Mouse (Mus musculus) C2C12 (cell line): ENCODE measurements around the gene Camk1g.

Experiments used
- CEBPB ChIP-seq: IDR thresholded peaks from one replicate; pipeline ENCODE4 v1.6.1; 2011; ENCODE audit warnings: low read depth, mild to moderate bottlenecking, control low read depth, moderate library complexity
- CTCF ChIP-seq: IDR thresholded peaks from one replicate; pipeline ENCODE4 v1.5.1; 2011; ENCODE audit not compliant: control insufficient read depth, insufficient read depth, insufficient read length
- FOSL1 ChIP-seq: IDR thresholded peaks from one replicate; pipeline ENCODE4 v1.8.0; 2011; ENCODE audit warnings: mild to moderate bottlenecking, low read length; ENCODE audit not compliant: poor library complexity, insufficient read depth, severe bottlenecking
- MAX ChIP-seq: IDR thresholded peaks from one replicate; pipeline ENCODE4 v1.6.1; 2011; ENCODE audit warnings: mild to moderate bottlenecking, control low read depth
- MYOD1 ChIP-seq: IDR thresholded peaks from one replicate; pipeline ENCODE4 v1.6.1; 2011; ENCODE audit warnings: low read depth; ENCODE audit not compliant: control insufficient read depth, insufficient read length
- MYOG ChIP-seq: IDR thresholded peaks from one replicate; pipeline ENCODE4 v1.6.1; 2011; ENCODE audit not compliant: control insufficient read depth, insufficient read length; ENCODE audit errors: extremely low read depth
- USF1 ChIP-seq: IDR thresholded peaks from one replicate; pipeline ENCODE4 v1.6.1; 2011; ENCODE audit warnings: low read depth, mild to moderate bottlenecking, control low read depth, moderate library complexity

DNA sequence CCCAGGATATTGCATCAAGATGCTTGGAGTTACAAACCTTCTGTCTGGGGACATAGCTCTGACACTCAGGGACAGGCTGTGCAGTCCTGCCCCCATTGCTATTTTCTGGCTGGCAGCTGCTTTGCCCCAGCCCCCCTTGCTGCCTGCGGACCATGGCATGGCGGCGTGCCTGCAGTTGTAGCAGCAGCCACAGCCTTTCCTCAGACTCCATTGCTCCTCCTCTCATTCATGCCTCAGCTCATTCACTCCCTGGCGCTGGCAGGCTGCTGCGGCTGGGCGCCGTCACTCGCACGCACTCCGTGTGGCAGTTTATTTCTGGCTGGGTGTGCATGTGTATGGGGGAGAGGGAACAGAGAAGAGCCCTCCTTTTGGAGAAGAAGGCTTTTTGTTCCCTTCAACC lies 2.0 kb downstream of the Camk1g start:
- TF ChIP-seq CTCF: no peak
- TF ChIP-seq USF1: no peak
- TF ChIP-seq MYOD1: no peak
- no peak for TF ChIP-seq CEBPB
- TF ChIP-seq MAX: no peak
- no peak for TF ChIP-seq MYOG
- TF ChIP-seq FOSL1: no peak
